Mouse (Mus musculus) neural tube, embryonic 12.5 days (tissue): Measurements from ENCODE around the gene A630023A22Rik. TPM values are rescaled to one million over a fixed set of nuclear protein-coding genes. Genes with fewer than 3 reads are reported as not detected.

Experiments used
- ATAC-seq: fragments of 200-750 bp; cut with Nextera tagmentation; 2 replicates; pipeline ENCODE4 v1.8.0; 2017; ENCODE audit warnings: low read depth, mild to moderate bottlenecking, moderate TSS enrichment, moderate library complexity; ENCODE audit not compliant: low FRiP score
- H3K27ac ChIP-seq: fragments of 300-500 bp; sonication (generic); 2 replicates; pipeline ENCODE4 v1.5.1; 2016
- H3K27me3 ChIP-seq: fragments of 300-500 bp; sonication (generic); replicated peaks from 2 replicates; pipeline ENCODE4 v1.6.1; 2016; ENCODE audit warnings: mild to moderate bottlenecking
- H3K36me3 ChIP-seq: fragments of 300-500 bp; sonication (generic); 2 replicates; pipeline ENCODE4 v1.6.1; 2016; ENCODE audit warnings: mild to moderate bottlenecking
- H3K4me1 ChIP-seq: fragments of 300-500 bp; sonication (generic); 2 replicates; pipeline ENCODE4 v1.6.1; 2016
- H3K4me2 ChIP-seq: fragments of 300-500 bp; sonication (generic); replicated peaks from 2 replicates; pipeline ENCODE4 v1.6.1; 2016; ENCODE audit warnings: mild to moderate bottlenecking
- H3K4me3 ChIP-seq: fragments of 300-500 bp; sonication (generic); 2 replicates; pipeline ENCODE4 v1.5.1; 2016
- H3K9ac ChIP-seq: fragments of 300-500 bp; sonication (generic); 2 replicates; pipeline ENCODE4 v1.6.1; 2016; ENCODE audit warnings: mild to moderate bottlenecking
- H3K9me3 ChIP-seq: fragments of 300-500 bp; sonication (generic); 2 replicates; pipeline ENCODE4 v1.6.1; 2016; ENCODE audit warnings: mild to moderate bottlenecking
- WGBS: fragments of 180-500 bp; shearing (Covaris S2); methylation state at CpG from one replicate; pipeline ENCODE4 v1.1.7; 2016; 5-methylcytosine and 5-hydroxymethylcytosine counted together
- polyA plus RNA-seq: library from polyadenylated mRNA; unstranded; fragments of >200 nt; fragmentation: Nextera tagmentation; extraction: Ambion mirVana; gene quantifications from 2 replicates; pipeline ENCODE4 v1.2.1, GENCODE M21; 2016

Gene A630023A22Rik
- polyA plus RNA-seq, 1 experiment from 2014 or later = not detected

DNA sequence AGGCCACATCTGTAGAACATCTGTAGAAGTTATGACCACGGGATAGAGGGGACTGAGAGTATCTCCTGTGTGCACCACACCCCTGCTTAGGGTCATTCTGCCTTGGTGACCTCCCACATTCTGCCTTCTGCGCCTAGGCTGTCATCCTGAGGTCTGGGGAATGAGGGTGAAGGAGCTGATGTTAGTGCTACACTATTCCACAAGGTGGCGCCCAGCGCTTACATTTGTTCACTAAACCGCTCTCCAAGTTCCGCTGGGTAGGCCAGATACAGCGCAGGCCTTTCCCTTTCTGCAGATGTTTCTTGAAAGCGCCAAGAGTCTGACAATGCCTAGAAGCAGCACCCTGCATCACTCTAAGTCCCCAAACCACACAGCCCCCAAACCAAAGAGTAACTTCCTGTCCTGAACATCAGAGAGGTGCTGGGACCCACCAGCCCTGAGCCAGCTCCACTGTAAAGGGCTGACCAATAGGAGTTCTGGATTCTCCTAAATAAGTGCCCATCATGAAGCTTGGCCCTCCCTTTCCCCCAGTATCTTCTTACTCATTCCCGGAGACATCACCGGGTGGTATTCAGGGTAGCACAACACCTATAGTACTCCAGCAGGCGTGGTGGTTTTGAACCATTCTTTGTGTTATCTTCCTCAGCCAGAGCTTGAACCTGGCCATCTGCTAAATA, 22.1 kb downstream of the A630023A22Rik start:
- WGBS = 14% methylated on average over 11 of the region's 11 CpGs

DNA sequence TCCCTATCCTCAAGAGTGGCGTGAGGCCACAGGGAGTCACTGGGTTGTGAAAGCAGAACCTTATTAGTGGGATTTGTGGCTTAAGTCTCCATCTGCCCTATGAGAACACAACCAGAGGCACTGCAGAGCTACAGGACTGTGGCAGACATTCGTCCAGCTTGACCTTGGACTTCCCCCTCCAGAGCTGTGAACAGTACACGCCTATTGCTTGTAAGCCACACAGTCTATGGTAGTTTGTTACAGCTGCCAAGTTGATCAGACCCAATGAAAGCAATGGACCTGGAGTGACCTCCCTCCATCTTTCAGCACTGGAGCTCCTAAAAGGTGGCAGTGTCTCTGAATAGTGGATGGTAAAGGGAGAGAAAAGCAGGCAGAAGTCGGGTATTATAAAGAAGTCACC, 24.3 kb downstream of the A630023A22Rik start:
- Histone ChIP-seq H3K9ac (no peak overlapping the region), H3K4me1 (no peaks in the 10 kb centered on the region), H3K4me3 (no peak overlapping the region), H3K27me3 (no peaks in the 10 kb centered on the region), H3K36me3 (no peaks in the 10 kb centered on the region), H3K27ac (no peak overlapping the region), H3K9me3 (no peaks in the 10 kb centered on the region), H3K4me2 (no peak overlapping the region)
- ATAC-seq = no peak
- 71% methylated on average over 4 of the region's 4 CpGs for WGBS

More for the DNA sequence above, 22.1 kb downstream of the A630023A22Rik start:
- Histone ChIP-seq H3K27me3 (no peaks in the 10 kb centered on the region), H3K9me3 (no peaks in the 10 kb centered on the region), H3K27ac (no peak overlapping the region), H3K4me3 (no peak overlapping the region), H3K36me3 (no peaks in the 10 kb centered on the region), H3K9ac (no peak overlapping the region), H3K4me2 (0 out of 2 replicates have a peak overlapping the region, but pooled peaks have one; percentile 22), H3K4me1 (no peaks in the 10 kb centered on the region)
- ATAC-seq = peak; percentile 83

DNA sequence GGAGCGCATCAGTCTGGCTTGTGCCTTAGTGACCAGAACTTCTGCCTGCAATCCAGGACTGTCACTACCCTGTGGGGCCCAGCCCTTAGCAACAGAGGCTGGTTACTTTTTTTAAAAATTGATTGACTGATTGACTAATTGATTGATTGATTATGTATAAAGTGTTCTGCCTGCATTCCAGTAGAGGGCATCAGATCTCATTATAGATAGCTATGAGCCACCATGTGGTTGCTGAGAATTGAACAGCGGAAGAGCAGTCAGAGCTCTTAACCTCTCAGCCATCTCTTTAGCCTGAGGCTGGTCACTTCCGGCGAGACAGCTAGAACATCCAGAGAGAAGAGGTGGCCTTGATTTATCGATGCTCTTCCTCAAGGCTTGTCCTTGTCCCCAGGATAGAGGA, 25.3 kb downstream of the A630023A22Rik start:
- Histone ChIP-seq H3K9me3 (no peaks in the 10 kb centered on the region), H3K4me3 (no peak overlapping the region), H3K4me1 (no peaks in the 10 kb centered on the region), H3K27me3 (no peaks in the 10 kb centered on the region), H3K9ac (no peak overlapping the region), H3K36me3 (no peaks in the 10 kb centered on the region), H3K27ac (no peak overlapping the region), H3K4me2 (no peak overlapping the region)
- no peak for ATAC-seq
- WGBS = 59% methylated on average over 5 of the region's 5 CpGs

DNA sequence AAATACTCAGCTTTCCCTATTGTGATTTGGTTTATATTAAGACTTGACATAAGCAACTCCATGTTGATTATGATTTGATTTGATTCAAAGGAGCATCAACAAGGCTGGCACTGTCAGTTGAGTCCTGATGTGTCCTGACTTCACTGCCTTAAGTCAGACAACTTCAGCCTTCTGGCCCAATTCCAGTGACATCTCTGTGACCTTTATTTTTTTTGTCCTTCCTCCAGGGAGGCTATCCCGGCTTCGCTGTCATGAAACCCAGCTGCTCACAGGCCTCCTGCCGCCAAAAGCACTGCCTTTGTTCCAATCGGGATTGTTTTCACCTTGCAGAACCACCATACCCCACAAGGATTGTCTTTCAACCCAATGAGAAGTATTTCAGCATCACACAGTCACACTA, 27.2 kb downstream of the A630023A22Rik start:
- H3K36me3 ChIP-seq = no peaks in the 10 kb centered on the region
- no peaks in the 10 kb centered on the region for H3K27me3 ChIP-seq
- H3K9ac ChIP-seq = no peak overlapping the region
- no peaks in the 10 kb centered on the region for H3K9me3 ChIP-seq
- no peak overlapping the region for H3K4me3 ChIP-seq
- no peaks in the 10 kb centered on the region for H3K4me1 ChIP-seq
- WGBS = 34% methylated on average over 4 of the region's 4 CpGs
- H3K4me2 ChIP-seq = no peak overlapping the region
- no peak for ATAC-seq
- no peak overlapping the region for H3K27ac ChIP-seq

DNA sequence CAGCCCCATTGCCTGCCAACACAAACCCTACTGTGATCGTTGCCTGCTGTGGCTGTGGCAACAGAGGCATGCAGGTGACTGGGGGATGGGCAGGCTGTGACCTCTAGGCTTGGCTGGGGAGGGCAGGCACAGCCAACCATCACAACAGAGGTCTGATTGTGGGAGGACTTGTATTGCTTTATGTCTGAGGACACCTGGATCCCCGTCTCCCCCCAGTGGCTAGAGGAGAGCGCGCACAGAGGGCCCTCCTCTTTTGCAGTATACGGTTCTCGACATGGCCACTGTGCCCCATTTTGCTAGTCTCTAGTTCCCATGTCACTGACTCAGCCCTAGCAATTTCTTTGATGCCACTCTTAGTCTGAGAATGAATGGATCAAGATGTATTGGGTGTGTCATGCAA, 30.9 kb downstream of the A630023A22Rik start:
- no peak overlapping the region for H3K9ac ChIP-seq
- 68% methylated on average over 6 of the region's 6 CpGs for whole genome bisulfite sequencing
- H3K36me3 ChIP-seq = no peaks in the 10 kb centered on the region
- ATAC-seq = no peak
- H3K27me3 ChIP-seq = no peaks in the 10 kb centered on the region
- H3K4me3 ChIP-seq = no peak overlapping the region
- no peaks in the 10 kb centered on the region for H3K4me1 ChIP-seq
- no peaks in the 10 kb centered on the region for H3K9me3 ChIP-seq
- H3K4me2 ChIP-seq = no peak overlapping the region
- H3K27ac ChIP-seq = no peak overlapping the region

DNA sequence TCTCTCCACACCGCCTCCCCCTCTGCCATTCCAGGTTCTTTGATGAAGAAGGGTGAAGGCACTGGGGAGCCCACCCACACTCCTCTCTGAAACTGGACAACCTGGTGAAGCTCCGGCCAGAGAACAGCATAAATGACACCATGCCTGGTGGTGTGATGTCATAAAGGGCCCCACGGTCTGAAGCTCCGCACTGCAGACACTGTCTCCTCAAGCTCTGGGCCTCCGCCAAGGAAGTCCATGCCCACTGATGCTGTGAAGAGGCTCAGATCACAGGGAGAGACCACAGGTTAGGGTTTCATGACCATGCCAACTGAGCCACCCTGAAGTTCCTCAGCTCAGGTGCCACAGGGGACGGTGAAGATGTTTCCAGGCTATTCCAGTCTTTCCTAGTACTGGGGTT, 50.0 kb downstream of the A630023A22Rik start, which contains the start of gene Antxrl:
Gene Antxrl (plus strand): TSS at position 192 of the 400 bp plus-strand sequence.
- Histone ChIP-seq H3K36me3 (no peaks in the 10 kb centered on the region), H3K27me3 (no peaks in the 10 kb centered on the region), H3K4me3 (no peak within 1 kb of the TSS), H3K27ac (no peak within 1 kb of the TSS), H3K9ac (no peak within 1 kb of the TSS), H3K4me2 (no peak within 1 kb of the TSS), H3K9me3 (no peaks in the 10 kb centered on the region), H3K4me1 (no peaks in the 10 kb centered on the region)
- ATAC-seq = no peak
- 88% methylated on average over 6 of the region's 6 CpGs for WGBS

DNA sequence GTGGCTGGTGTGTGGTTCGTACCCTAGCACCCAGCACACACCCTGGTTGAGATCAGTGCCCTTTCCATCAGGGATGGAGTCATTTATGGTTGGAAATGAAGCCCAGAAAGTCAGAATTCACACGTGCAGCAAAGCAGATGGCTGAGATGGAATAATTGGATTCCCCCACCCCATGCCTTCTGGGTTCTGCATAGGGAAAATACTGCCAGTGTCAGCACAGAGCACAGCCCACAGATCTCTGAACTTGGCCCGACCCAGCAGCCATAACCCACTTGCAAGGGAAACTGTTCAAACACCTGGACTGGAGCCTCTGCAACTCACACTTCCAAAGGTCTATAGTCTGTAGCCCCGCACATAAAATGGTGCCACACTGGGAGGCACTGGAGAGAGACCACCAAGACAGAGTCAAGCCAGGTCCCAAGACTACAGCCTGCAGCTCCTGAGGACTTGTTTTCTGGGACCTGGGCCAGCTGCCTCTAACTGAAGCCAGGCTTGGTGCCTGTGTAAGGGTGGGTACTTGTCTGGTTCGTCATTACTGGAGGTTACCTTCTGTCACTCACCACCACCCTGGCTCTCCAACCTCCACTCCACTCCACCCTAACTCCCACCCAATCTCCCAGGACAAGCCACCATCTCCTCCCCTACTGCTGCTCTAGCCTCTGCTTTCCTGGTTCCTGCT, 52.3 kb downstream of the A630023A22Rik start:
- no peaks in the 10 kb centered on the region for H3K9me3 ChIP-seq
- no peak overlapping the region for H3K4me3 ChIP-seq
- 76% methylated on average over 5 of the region's 5 CpGs for WGBS

DNA sequence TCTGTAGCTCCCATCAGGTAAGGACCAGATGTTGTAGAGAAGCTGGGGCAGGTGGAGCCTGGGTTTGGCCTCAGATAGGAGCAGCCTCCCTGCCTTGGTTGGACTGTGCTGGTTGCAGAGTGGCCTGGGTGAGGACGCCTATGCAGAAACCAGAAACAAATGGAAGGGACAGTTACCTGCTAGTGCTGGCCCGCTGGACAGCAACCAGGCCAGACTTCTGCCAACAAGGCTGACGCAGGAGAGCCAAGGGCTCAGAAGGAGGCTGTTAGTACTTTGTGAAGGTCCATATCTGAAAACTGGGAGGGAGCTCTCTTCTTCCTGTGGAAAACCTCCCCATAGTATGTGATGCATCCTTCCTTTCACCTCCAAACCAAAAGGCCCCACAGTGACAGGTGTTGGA, 59.2 kb downstream of the A630023A22Rik start:
- Histone ChIP-seq H3K9me3 (no peaks in the 10 kb centered on the region), H3K27ac (no peak overlapping the region), H3K9ac (no peak overlapping the region), H3K27me3 (no peaks in the 10 kb centered on the region), H3K4me3 (no peak overlapping the region), H3K4me2 (no peak overlapping the region), H3K36me3 (no peaks in the 10 kb centered on the region), H3K4me1 (no peaks in the 10 kb centered on the region)
- 79% methylated on average over 3 of the region's 3 CpGs for WGBS
- ATAC-seq = no peak

More for the DNA sequence above, 52.3 kb downstream of the A630023A22Rik start:
- no peaks in the 10 kb centered on the region for H3K4me1 ChIP-seq
- H3K9ac ChIP-seq = no peak overlapping the region
- H3K36me3 ChIP-seq = no peaks in the 10 kb centered on the region
- H3K27me3 ChIP-seq = no peaks in the 10 kb centered on the region
- H3K27ac ChIP-seq = no peak overlapping the region
- no peak overlapping the region for H3K4me2 ChIP-seq
- ATAC-seq = no peak

DNA sequence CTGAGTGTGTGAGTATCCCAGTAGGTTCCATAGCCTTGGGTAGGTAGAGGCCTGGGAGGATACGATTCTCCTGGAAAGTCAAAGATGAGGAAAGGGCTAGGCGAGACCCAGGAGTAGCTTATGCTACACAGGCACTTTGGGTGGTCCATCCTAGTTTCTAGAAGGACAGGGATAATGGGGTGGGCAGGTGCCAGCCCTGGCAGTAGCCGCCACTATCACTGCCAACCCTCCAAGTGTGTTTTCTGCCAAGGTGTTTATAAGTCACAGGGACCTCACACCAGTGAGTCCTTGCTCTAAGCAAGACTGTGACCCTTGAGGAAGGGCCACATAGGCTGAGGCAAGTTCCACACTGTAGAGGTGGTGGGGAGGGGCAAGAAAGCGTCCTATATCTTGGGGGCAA, 61.3 kb downstream of the A630023A22Rik start:
- H3K27ac ChIP-seq = no peak overlapping the region
- no peak for ATAC-seq
- H3K36me3 ChIP-seq = no peaks in the 10 kb centered on the region
- 87% methylated on average over 4 of the region's 4 CpGs for WGBS
- H3K9ac ChIP-seq = no peak overlapping the region
- H3K27me3 ChIP-seq = no peaks in the 10 kb centered on the region
- no peak overlapping the region for H3K4me2 ChIP-seq
- H3K4me1 ChIP-seq = no peaks in the 10 kb centered on the region
- H3K9me3 ChIP-seq = no peaks in the 10 kb centered on the region
- no peak overlapping the region for H3K4me3 ChIP-seq

DNA sequence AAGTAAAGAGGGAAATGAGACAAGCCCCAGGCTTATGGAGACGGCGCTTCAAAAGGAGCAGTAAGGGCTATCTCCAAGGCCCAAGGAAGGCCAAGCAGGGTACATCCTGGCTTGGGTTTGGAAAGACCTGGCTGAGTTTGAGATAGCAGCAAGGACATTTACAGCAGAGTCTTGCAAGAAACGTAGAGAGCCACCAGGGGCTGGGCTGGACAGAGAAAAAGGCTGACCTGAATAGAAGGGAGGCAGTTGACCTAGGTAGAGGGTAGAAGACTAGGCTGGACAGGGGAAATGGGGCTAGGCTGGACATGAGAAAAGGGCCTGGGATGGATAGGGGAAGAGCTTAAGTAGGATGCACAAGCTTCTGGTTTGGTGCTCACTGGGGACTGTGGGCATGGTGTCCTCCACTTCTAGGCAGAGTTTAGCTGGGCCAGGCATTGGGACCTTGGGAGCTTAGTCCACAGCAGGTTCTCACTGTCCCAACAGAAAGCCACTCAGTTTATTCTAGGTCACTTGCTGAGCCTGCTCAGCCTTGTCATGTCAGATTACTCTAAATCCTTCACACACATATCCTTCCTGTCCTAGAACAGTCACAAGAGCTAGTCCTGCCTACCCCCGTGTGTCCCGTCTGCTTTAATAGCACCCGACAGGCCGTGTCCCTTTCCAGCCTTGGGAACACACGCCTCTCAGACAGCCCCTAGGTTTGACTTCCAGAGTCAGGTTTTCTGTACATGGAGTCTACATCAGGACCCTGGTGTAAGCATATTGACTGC, 68.5 kb downstream of the A630023A22Rik start:
- no peak for ATAC-seq
- WGBS = 91% methylated on average over 8 of the region's 8 CpGs
- H3K4me2 ChIP-seq = no peak overlapping the region
- H3K36me3 ChIP-seq = no peaks in the 10 kb centered on the region
- no peak overlapping the region for H3K27ac ChIP-seq
- H3K4me1 ChIP-seq = no peaks in the 10 kb centered on the region
- no peak overlapping the region for H3K4me3 ChIP-seq
- no peaks in the 10 kb centered on the region for H3K9me3 ChIP-seq
- H3K27me3 ChIP-seq = no peaks in the 10 kb centered on the region
- no peak overlapping the region for H3K9ac ChIP-seq

DNA sequence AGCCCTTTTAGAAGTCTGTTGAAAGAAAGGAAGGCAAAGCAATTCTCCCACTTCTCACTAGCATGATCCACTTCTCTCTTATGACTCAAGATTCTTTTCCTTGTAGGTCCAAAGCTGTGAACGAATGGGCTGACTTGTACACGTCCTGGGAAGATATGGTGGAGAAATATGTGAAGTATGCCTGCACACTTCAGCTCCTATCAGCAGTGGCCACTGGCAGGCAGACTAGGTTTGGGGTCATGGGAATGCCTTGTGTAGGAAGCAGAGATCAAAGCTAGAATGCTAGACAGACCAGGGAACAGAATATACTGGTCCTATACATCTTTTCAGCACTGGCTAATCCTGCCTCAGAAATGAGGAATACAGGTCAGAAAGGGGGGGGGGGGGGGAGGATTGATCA, 75.8 kb downstream of the A630023A22Rik start:
- Histone ChIP-seq H3K9me3 (0 out of 2 replicates have a peak, but pooled peaks cover 5% of the 10 kb centered on the region), H3K36me3 (no peaks in the 10 kb centered on the region), H3K27ac (no peak overlapping the region), H3K9ac (no peak overlapping the region), H3K27me3 (no peaks in the 10 kb centered on the region), H3K4me1 (no peaks in the 10 kb centered on the region), H3K4me2 (no peak overlapping the region), H3K4me3 (no peak overlapping the region)
- ATAC-seq = no peak
- WGBS = 77% methylated on average over 2 of the region's 2 CpGs

DNA sequence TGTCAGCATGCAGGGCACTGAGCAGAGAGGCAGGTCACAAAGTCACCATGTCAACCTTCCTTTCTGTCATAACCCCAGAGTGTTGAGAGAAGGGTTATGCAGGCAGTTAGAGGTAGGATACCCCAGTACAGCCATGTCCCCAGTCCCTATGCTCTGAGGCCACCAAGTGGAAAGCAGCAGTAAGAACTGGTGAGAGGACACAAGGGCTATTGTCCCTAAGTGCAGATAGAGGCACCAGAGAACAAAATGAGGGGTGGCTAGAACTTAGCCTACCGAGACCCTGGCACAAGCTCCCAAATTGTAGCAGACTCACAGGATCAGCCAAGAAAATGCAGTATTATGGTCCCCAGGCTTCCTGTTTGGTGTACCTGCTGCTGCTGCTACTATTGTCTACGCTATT, 85.6 kb downstream of the A630023A22Rik start:
- Histone ChIP-seq H3K27ac (no peak overlapping the region), H3K27me3 (no peaks in the 10 kb centered on the region), H3K4me2 (no peak overlapping the region), H3K9me3 (no peaks in the 10 kb centered on the region), H3K4me3 (no peak overlapping the region), H3K4me1 (no peaks in the 10 kb centered on the region), H3K36me3 (no peaks in the 10 kb centered on the region), H3K9ac (no peak overlapping the region)
- ATAC-seq = no peak
- WGBS = 87% methylated on average over 2 of the region's 2 CpGs
